Mouse (Mus musculus) adrenal gland, adult 2 months (tissue): ENCODE data around the gene Zfp384. TPM values are rescaled to one million over a fixed set of nuclear protein-coding genes. Genes with fewer than 3 reads are reported as not detected.

Experiments
- DNase-seq: peaks from one replicate; pipeline ENCODE4 v3.0.0; 2021
- polyA plus RNA-seq: library from polyadenylated mRNA; depleted of rRNA; stranded (reverse); fragments of >200 nt; gene quantifications from 2 replicates; pipeline ENCODE4 v1.2.3, GENCODE M21; 2012; rRNA removed
- total RNA-seq, 2 experiments: library from RNA; stranded (reverse); gene quantifications; 2 replicates each; pipeline ENCODE4 v1.2.3; 2021

The Zfp384 gene
- total and polyA plus RNA-seq, 3 experiments = 38.5 to 70.6 (median 56.9) TPM

DNA sequence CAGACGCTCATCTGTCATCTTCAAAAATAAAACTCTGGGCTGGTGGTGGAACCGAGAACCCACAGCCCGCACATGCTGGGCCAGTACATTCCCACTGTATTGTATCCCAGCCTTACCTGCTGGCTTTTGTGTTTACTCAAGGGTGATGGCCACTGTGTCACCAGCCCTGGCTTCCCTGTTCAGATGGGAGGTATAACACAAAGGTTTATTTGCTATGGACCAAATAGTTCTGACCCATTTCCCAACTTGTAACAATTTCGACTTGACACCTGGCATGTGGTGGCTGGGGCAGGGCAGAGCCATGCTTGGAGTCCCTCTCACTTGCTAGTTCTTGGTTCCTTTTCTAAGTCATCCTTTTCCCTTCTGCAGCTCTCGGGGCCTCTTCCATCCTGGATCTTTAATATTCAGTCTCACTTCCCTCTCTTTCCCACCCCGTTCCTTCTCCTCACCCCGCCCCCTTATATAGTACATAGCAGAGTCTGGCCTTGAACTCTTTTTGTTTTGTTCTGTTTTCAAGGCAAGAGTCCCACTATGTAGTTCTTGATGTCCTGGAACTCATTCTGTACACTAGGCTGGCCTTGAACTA, 73.9 kb downstream of the Zfp384 start:
- no peak for DNase-seq

DNA sequence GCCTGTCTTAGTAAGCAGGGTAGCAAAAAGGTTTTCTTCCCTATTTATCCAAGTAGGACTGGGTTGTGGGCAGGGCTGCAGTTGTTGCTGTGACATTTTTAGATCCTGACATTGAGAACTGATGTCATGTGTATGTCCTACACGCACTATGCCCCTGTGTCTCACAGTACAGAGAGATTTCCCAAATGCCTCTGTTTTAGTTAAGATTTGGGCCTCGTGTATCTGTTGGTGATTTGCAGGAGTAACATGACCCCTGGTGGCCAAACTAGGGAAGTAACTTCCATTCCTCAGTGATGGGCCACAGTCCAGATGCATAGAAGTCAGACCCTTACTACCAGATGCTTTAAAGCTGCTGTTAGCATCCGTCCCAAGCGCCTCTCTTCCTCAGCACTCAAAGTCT, 75.5 kb downstream of the Zfp384 start:
- DNase-seq = peak; percentile 69

Other genes starting within 250 kb of the Zfp384 start
- gene Eno2, start 239.5 kb upstream of the Zfp384 start, total RNA-seq = 10 to 100 TPM; 12.4 to 35.9 TPM
- 8.3 and 16.5 TPM in 2 replicates for gene Eno2, start 239.5 kb upstream of the Zfp384 start, polyA plus RNA-seq
- gene Lrrc23, start 229.4 kb upstream of the Zfp384 start, total RNA-seq = under 1 TPM; 0.29 to 0.38 TPM
- gene Lrrc23, start 229.4 kb upstream of the Zfp384 start, polyA plus RNA-seq = 0.16 and 0.32 TPM in 2 replicates
- 10 to 100 TPM; 19.6 to 28.0 TPM for gene Spsb2, start 200.5 kb upstream of the Zfp384 start, total RNA-seq
- gene Spsb2, start 200.5 kb upstream of the Zfp384 start, polyA plus RNA-seq = 34.0 and 40.0 TPM in 2 replicates
- 100 to 1,000 TPM; 385 to 502 TPM for gene Tpi1, start 194.8 kb upstream of the Zfp384 start, total RNA-seq
- gene Tpi1, start 194.8 kb upstream of the Zfp384 start, polyA plus RNA-seq = 237 and 285 TPM in 2 replicates
- gene Usp5, start 179.7 kb upstream of the Zfp384 start, total RNA-seq = 100 to 1,000 TPM; 103 to 132 TPM
- gene Usp5, start 179.7 kb upstream of the Zfp384 start, polyA plus RNA-seq = 102 and 111 TPM in 2 replicates
- gene Cdca3, start 179.6 kb upstream of the Zfp384 start, total RNA-seq = 1 to 10 TPM; 2.2 to 3.9 TPM
- gene Cdca3, start 179.6 kb upstream of the Zfp384 start, polyA plus RNA-seq = 5.9 and 8.6 TPM in 2 replicates
- gene Gnb3, start 168.9 kb upstream of the Zfp384 start, total RNA-seq = 10 to 100 TPM in 1 of 2 experiments, 1 to 10 TPM in 1; 6.7 to 12.2 TPM
- gene Gnb3, start 168.9 kb upstream of the Zfp384 start, polyA plus RNA-seq = 9.2 and 11.9 TPM in 2 replicates
- gene P3h3, start 151.4 kb upstream of the Zfp384 start, total RNA-seq = 10 to 100 TPM; 16.8 to 23.6 TPM
- 42.6 and 48.6 TPM in 2 replicates for gene P3h3, start 151.4 kb upstream of the Zfp384 start, polyA plus RNA-seq
- 1 to 10 TPM; 1.1 to 2.5 TPM for gene Gpr162, start 145.2 kb upstream of the Zfp384 start, total RNA-seq
- 1.9 and 2.4 TPM in 2 replicates for gene Gpr162, start 145.2 kb upstream of the Zfp384 start, polyA plus RNA-seq
- under 1 TPM; 0.31 to 0.55 TPM for gene Cd4, start 120.9 kb upstream of the Zfp384 start, total RNA-seq
- 0.52 and 0.61 TPM in 2 replicates for gene Cd4, start 120.9 kb upstream of the Zfp384 start, polyA plus RNA-seq
- 1 to 10 TPM; 1.1 to 1.5 TPM for gene Lag3, start 97.4 kb upstream of the Zfp384 start, total RNA-seq
- gene Lag3, start 97.4 kb upstream of the Zfp384 start, polyA plus RNA-seq = 2.1 and 2.5 TPM in 2 replicates
- 100 to 1,000 TPM; 828 to 858 TPM for gene Ptms, start 89.0 kb upstream of the Zfp384 start, total RNA-seq
- 2,208 and 2,873 TPM in 2 replicates for gene Ptms, start 89.0 kb upstream of the Zfp384 start, polyA plus RNA-seq
- 100 to 1,000 TPM; 269 to 320 TPM for gene Mlf2, start 77.8 kb upstream of the Zfp384 start, total RNA-seq
- 390 and 451 TPM in 2 replicates for gene Mlf2, start 77.8 kb upstream of the Zfp384 start, polyA plus RNA-seq
- 100 to 1,000 TPM; 128 to 152 TPM for gene Cops7a, start 43.6 kb upstream of the Zfp384 start, total RNA-seq
- 220 and 384 TPM in 2 replicates for gene Cops7a, start 43.6 kb upstream of the Zfp384 start, polyA plus RNA-seq
- 1 to 10 TPM in 1 of 2 experiments, under 1 TPM in 1; 0.89 to 2.0 TPM for gene Pianp, start 12.5 kb upstream of the Zfp384 start, total RNA-seq
- 4.2 and 9.0 TPM in 2 replicates for gene Pianp, start 12.5 kb upstream of the Zfp384 start, polyA plus RNA-seq
- 10 to 100 TPM; 51.0 to 60.6 TPM for gene Ing4, start 30.6 kb downstream of the Zfp384 start, total RNA-seq
- gene Ing4, start 30.6 kb downstream of the Zfp384 start, polyA plus RNA-seq = 35.5 and 37.4 TPM in 2 replicates
- 10 to 100 TPM in 1 of 2 experiments, 1 to 10 TPM in 1; 4.4 to 12.2 TPM for gene Acrbp, start 40.5 kb downstream of the Zfp384 start, total RNA-seq
- gene Acrbp, start 40.5 kb downstream of the Zfp384 start, polyA plus RNA-seq = 14.0 and 15.9 TPM in 2 replicates
- gene Lpar5, start 58.8 kb downstream of the Zfp384 start, total RNA-seq = under 1 TPM; 0.61 to 0.83 TPM
- 3.1 and 4.3 TPM in 2 replicates for gene Lpar5, start 58.8 kb downstream of the Zfp384 start, polyA plus RNA-seq
- 100 to 1,000 TPM; 139 to 156 TPM for gene Chd4, start 86.8 kb downstream of the Zfp384 start, total RNA-seq
- gene Chd4, start 86.8 kb downstream of the Zfp384 start, polyA plus RNA-seq = 54.1 and 58.1 TPM in 2 replicates
- 10 to 100 TPM; 40.9 to 51.7 TPM for gene Nop2, start 122.8 kb downstream of the Zfp384 start, total RNA-seq
- gene Nop2, start 122.8 kb downstream of the Zfp384 start, polyA plus RNA-seq = 8.0 and 12.0 TPM in 2 replicates
- gene Iffo1, start 136.1 kb downstream of the Zfp384 start, total RNA-seq = 10 to 100 TPM; 13.8 to 21.4 TPM
- 73.1 and 80.0 TPM in 2 replicates for gene Iffo1, start 136.1 kb downstream of the Zfp384 start, polyA plus RNA-seq
- 1,000 to 10,000 TPM; 2,613 to 2,674 TPM for gene Gapdh, start 157.3 kb downstream of the Zfp384 start, total RNA-seq
- 2,736 and 3,470 TPM in 2 replicates for gene Gapdh, start 157.3 kb downstream of the Zfp384 start, polyA plus RNA-seq
- gene Ncapd2, start 182.6 kb downstream of the Zfp384 start, total RNA-seq = 10 to 100 TPM; 20.4 to 25.5 TPM
- gene Ncapd2, start 182.6 kb downstream of the Zfp384 start, polyA plus RNA-seq = 25.2 and 28.7 TPM in 2 replicates
- gene Mrpl51, start 182.7 kb downstream of the Zfp384 start, total RNA-seq = 100 to 1,000 TPM; 162 to 208 TPM
- gene Mrpl51, start 182.7 kb downstream of the Zfp384 start, polyA plus RNA-seq = 44.2 and 45.1 TPM in 2 replicates
- gene Vamp1, start 206.4 kb downstream of the Zfp384 start, total RNA-seq = 10 to 100 TPM; 35.7 to 39.7 TPM
- gene Vamp1, start 206.4 kb downstream of the Zfp384 start, polyA plus RNA-seq = 46.2 and 47.0 TPM in 2 replicates
- 10 to 100 TPM; 11.3 to 15.6 TPM for gene Tapbpl, start 222.7 kb downstream of the Zfp384 start, total RNA-seq
- 12.0 and 12.1 TPM in 2 replicates for gene Tapbpl, start 222.7 kb downstream of the Zfp384 start, polyA plus RNA-seq
- gene Cd27, start 227.9 kb downstream of the Zfp384 start, total RNA-seq = under 1 TPM; 0.43 to 0.73 TPM
- gene Cd27, start 227.9 kb downstream of the Zfp384 start, polyA plus RNA-seq = 0.74 and 0.88 TPM in 2 replicates